Mouse (Mus musculus) skeletal muscle tissue, adult 2 months (tissue): ENCODE results near the gene Ccdc71.

Experiments
- DNase-seq: peaks from one replicate; pipeline ENCODE4 v3.0.0-alpha.2; 2012; ENCODE audit warnings: low read depth, low spot score

Ccdc71 gene

DNA sequence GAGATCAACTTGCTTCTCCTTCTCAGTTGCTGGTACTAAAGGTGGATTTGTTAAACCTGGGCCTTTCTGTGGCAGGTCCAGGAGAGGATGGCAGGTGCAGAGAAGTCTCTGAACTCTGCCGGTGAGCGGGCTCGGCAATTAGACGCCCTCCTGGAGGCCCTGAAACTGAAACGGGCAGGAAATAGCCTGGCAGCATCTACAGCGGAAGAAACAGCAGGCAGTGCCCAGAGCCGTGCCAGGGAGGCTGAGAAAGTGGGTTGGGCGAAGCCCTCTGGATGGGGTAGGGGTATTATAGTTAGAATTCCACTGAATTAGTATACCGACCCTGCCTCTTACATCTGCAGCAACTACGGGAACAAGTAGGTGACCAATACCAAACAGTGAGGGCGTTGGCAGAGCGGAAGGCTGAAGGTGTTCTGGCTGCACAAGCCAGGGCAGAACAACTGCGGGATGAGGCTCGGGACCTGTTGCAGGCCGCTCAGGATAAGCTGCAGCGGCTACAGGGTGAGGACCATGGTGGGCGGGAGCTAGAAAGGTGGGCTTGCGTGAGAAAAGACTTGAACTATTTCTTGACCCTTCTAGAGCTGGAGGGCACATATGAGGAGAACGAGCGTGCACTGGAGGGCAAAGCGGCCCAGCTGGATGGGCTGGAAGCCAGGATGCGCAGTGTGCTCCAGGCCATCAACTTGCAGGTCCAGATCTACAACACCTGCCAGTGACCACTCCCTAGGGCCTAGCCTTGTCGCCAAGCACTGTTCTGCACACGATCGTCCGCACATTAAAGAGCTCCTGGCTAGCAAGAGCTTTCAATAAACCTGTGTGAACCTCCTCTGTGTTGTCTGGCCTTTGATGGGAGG, 29.6 kb downstream of the Ccdc71 start:
- DNase-seq: no peak

DNA sequence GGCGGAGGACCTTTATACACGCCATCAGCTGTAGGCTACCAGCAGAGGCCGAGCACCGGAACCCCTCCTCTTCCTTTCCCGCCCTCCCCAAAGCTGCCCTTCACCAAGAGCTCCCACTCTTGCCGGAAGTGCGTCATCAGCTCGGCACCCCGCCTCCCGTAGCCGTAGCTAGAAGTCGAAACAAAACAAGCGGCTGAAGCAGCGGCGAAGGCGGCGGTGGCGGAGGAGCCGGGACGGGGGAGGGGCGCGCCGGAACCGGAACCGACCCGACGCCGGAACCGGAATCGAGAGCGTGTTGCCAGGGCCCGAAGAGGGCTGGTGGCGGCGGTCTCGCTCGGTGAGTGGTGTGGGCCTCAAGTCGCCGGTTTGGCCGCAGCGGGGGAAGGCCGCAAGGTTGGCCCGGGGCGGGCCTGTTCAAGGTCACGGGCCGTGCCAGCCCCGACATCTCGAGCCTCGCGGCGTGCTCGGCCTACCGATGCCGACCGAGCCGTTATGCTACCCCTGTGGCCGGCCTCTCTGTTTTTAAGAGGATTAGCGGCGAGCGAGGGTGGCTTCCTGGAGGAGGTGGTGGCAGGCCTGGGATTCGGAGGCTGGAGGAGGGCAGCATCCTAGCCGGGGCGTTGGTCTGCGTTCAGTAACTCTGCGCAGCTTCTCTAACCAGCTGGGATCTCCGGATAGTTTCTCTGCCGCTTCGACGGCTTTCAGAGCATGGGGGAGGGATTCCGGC, 30.4 kb downstream of the Ccdc71 start, which contains the start of gene Usp19:
TSS of gene Usp19 (plus strand) at position 44 of the 727 bp plus-strand sequence.
- peak; percentile 96 for DNase-seq

DNA sequence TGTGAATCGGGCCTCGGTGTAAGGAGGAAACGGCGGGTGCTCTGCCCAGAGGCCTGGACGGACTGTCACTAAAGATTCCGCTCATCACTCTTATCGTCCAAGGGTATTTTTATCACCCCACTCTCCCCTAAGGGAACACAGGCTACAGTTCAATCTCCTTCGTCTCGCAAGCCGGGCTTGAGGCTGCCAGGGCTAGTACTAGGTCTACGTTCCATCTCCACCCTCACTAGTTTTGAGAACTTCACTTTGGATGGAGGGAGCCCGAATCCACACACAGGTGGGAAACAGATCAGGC, 30.9 kb downstream of the Ccdc71 start:
- DNase-seq: no peak

- DNase-seq: peak; percentile 67
Observed at GRCm38 (mm10) chr9:108492043-108492750, 31.9 kb downstream of the Ccdc71 start.

GRCm38 (mm10) chr9:108493246-108493645, 32.9 kb downstream of the Ccdc71 start:
- no peak for DNase-seq

- no peak for DNase-seq
Observed at GRCm38 (mm10) chr9:108494146-108494825, 34.0 kb downstream of the Ccdc71 start.

GRCm38 (mm10) chr9:108494905-108495304, 34.6 kb downstream of the Ccdc71 start:
- DNase-seq: no peak

DNA sequence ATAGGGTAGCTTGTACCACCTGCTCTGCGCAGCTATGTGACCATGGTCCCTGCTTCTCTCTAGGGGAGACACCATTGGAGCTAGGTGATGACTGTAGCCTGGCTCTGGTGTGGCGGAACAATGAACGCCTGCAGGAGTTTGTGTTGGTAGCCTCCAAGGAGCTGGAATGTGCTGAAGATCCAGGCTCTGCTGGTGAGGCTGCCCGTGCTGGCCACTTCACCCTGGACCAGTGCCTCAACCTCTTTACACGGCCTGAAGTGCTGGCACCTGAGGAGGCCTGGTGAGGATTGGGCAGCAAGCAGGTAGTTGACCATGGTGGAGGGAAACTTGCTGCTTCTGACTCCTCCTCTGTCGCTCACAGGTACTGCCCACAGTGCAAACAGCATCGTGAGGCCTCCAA, 38.9 kb downstream of the Ccdc71 start:
- no peak for DNase-seq

DNA sequence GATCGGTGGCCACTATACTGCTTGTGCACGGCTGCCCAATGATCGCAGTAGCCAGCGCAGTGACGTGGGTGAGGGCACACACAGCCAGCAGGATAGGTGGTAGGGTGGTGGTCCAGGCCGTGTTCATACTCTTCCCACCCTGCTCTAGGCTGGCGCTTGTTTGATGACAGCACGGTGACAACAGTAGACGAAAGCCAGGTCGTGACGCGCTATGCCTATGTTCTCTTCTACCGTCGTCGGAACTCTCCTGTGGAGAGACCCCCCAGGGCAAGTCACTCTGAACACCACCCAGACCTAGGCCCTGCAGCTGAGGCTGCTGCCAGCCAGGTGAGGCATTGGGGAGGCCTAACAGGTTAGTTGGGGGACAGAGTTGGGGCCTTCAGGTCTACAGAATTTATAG, 39.6 kb downstream of the Ccdc71 start:
- DNase-seq: no peak

DNA sequence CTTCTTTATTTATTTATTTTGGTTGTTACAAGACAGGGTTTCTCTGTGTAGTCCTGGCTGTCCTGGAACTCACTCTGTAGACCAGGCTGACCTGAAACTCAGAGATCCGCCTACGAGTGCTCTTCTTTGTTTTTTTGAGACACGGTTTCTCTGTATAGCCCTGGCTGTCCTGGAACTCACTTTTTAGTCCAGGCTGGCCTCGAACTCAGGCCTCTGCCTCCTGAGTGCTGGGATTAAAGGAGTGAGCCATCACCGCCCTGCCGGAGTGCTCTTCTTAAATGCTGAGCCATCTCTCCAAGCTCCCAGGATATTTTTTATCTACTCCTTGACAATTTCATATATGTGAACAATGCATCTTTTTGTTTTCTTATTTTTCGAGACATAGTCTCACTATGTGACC, 46.6 kb downstream of the Ccdc71 start:
- DNase-seq: no peak

- DNase-seq: peak; percentile 93
Observed at GRCm38 (mm10) chr9:108507619-108508434, 47.5 kb downstream of the Ccdc71 start, which contains the start of gene Qars. Gene Qars, plus strand, starts transcription at chr9:108507706.

GRCm38 (mm10) chr9:108508776-108509175, 48.4 kb downstream of the Ccdc71 start:
- DNase-seq: no peak
